Mouse (Mus musculus) CH12.LX (cell line): ENCODE results near the gene Wdr91. TPM values are rescaled to one million over a fixed set of nuclear protein-coding genes. Genes with fewer than 3 reads are reported as not detected.

Source experiments
- DNase-seq: peaks from one replicate; pipeline ENCODE4 v3.0.0-alpha.2; 2013; ENCODE audit errors: extremely low read depth
- H3K27ac ChIP-seq: 2 replicates; pipeline ENCODE4 v1.5.1; 2012; ENCODE audit warnings: low read depth, mild to moderate bottlenecking, control low read depth, moderate library complexity; ENCODE audit not compliant: insufficient read depth
- H3K27me3 ChIP-seq: replicated peaks from 2 replicates; pipeline ENCODE3; 2012; ENCODE audit warnings: inconsistent platforms
- H3K36me3 ChIP-seq, 2 experiments: replicated peaks in 1 of 2; 2 replicates each; pipeline versions ENCODE3 to v1.6.1; 2012; ENCODE audit warnings: inconsistent platforms in 1 of 2, low read length in 1 of 2, mild to moderate bottlenecking in 1 of 2, mixed read lengths in 1 of 2, moderate library complexity in 1 of 2; ENCODE audit not compliant: control insufficient read depth in 1 of 2, insufficient read depth in 1 of 2
- H3K4me1 ChIP-seq, 2 experiments: 2 replicates each; pipeline ENCODE4 v1.6.1; 2012; ENCODE audit warnings: inconsistent platforms in 1 of 2, moderate library complexity in 1 of 2; ENCODE audit not compliant: insufficient read depth in 2 of 2, control insufficient read depth in 1 of 2
- H3K4me2 ChIP-seq: 2 replicates; pipeline ENCODE4 v1.6.1; 2012; ENCODE audit warnings: low read depth, mild to moderate bottlenecking, control low read depth; ENCODE audit not compliant: poor library complexity, insufficient read depth, severe bottlenecking
- H3K4me3 ChIP-seq, 3 experiments: fragments of 150-350 bp in 1 of 3; sonication (generic) in 1 of 3; replicated peaks in 1 of 3; 2 replicates each; pipeline versions ENCODE3 to v1.5.1; 2011 to 2012; ENCODE audit warnings: low read depth in 2 of 3, low read length in 2 of 3, mild to moderate bottlenecking in 2 of 3, moderate library complexity in 2 of 3, control low read depth in 1 of 3, improper control_type of control experiment in 1 of 3, inconsistent platforms in 1 of 3, mixed read lengths in 1 of 3; ENCODE audit not compliant: poor library complexity in 1 of 3
- H3K79me2 ChIP-seq: replicated peaks from 2 replicates; pipeline ENCODE4 v1.6.1; 2012; ENCODE audit warnings: mild to moderate bottlenecking, moderate library complexity; ENCODE audit not compliant: control insufficient read depth, poor library complexity, insufficient read depth, severe bottlenecking; ENCODE audit errors: extremely low read depth
- H3K9ac ChIP-seq: 2 replicates; pipeline ENCODE4 v1.6.1; 2012; ENCODE audit warnings: low read depth, mild to moderate bottlenecking, control low read depth, moderate library complexity; ENCODE audit not compliant: insufficient read depth
- H3K9me3 ChIP-seq: replicated peaks from 2 replicates; pipeline ENCODE3; 2012; ENCODE audit warnings: low read length, inconsistent platforms, mixed read lengths
- CTCF ChIP-seq, 2 experiments: IDR thresholded peaks in 1 of 2; conservative IDR thresholded peaks in 1 of 2; 2 replicates each; pipeline ENCODE4 v1.5.1; 2011 to 2012; ENCODE audit warnings: low read depth in 2 of 2, low read length in 2 of 2, improper control_type of control experiment in 1 of 2, inconsistent platforms in 1 of 2, mild to moderate bottlenecking in 1 of 2, moderate library complexity in 1 of 2
- ETS1 ChIP-seq: conservative IDR thresholded peaks from 2 replicates; pipeline ENCODE4 v1.6.1; 2012; ENCODE audit warnings: low read depth, mild to moderate bottlenecking, inconsistent platforms, low read length, improper control_type of control experiment, moderate library complexity
- JUN ChIP-seq: IDR thresholded peaks from 2 replicates; pipeline ENCODE4 v1.6.1; 2011; ENCODE audit warnings: low read depth, mild to moderate bottlenecking, low read length, improper control_type of control experiment, moderate library complexity; ENCODE audit not compliant: insufficient read depth
- KAT2A ChIP-seq: IDR thresholded peaks from 2 replicates; pipeline ENCODE4 v1.6.1; 2012; ENCODE audit warnings: low read length, improper control_type of control experiment, inconsistent platforms; ENCODE audit not compliant: insufficient replicate concordance
- MAFK ChIP-seq: IDR thresholded peaks from 2 replicates; pipeline ENCODE4 v1.6.1; 2011; ENCODE audit warnings: low read length, improper control_type of control experiment; ENCODE audit not compliant: insufficient replicate concordance
- MAX ChIP-seq: IDR thresholded peaks from 2 replicates; pipeline ENCODE4 v1.6.1; 2011; ENCODE audit warnings: low read length, improper control_type of control experiment
- MXI1 ChIP-seq: IDR thresholded peaks from 2 replicates; pipeline ENCODE4 v1.6.1; 2011; ENCODE audit warnings: mild to moderate bottlenecking, low read depth, low read length, improper control_type of control experiment
- NRF1 ChIP-seq: IDR thresholded peaks from 2 replicates; pipeline ENCODE4 v1.6.1; 2014; ENCODE audit warnings: low read depth, mild to moderate bottlenecking, inconsistent platforms, low read length, improper control_type of control experiment, moderate library complexity
- RAD21 ChIP-seq: IDR thresholded peaks from 2 replicates; pipeline ENCODE4 v1.6.1; 2011; ENCODE audit warnings: low read depth, mild to moderate bottlenecking, low read length, improper control_type of control experiment, moderate library complexity
- SIN3A ChIP-seq: IDR thresholded peaks from 2 replicates; pipeline ENCODE4 v1.6.1; 2012; ENCODE audit warnings: low read length, improper control_type of control experiment, inconsistent platforms
- ZKSCAN1 ChIP-seq: IDR thresholded peaks from 2 replicates; pipeline ENCODE4 v1.6.1; 2012; ENCODE audit warnings: low read depth, inconsistent platforms, low read length, improper control_type of control experiment, borderline replicate concordance
- ZNF384 ChIP-seq: IDR thresholded peaks from 2 replicates; pipeline ENCODE4 v1.6.1; 2012; ENCODE audit warnings: low read depth, low read length, improper control_type of control experiment, inconsistent platforms
- dilution Hi-C: fragments of 300-500 bp; cut with MboI; formaldehyde crosslinking; loops from 2 replicates; pipeline ENCODE4 v1.14.3; 2020; ENCODE audit warnings: low sequenced_read_pairs; ENCODE audit not compliant: extremely low pct_unique_long_range_greater_than_20kb, extremely low pct_ligation_motif_present
- in situ Hi-C: fragments of 300-500 bp; cut with MboI; formaldehyde crosslinking; loops from 3 replicates; pipeline ENCODE4 v1.14.3; 2019; ENCODE audit warnings: low sequenced_read_pairs, low pct_ligation_motif_present, low pct_unique_long_range_greater_than_20kb, mixed read lengths
- polyA plus RNA-seq: library from polyadenylated mRNA; unstranded; fragments of >175 nt; gene quantifications from 2 replicates; pipeline ENCODE4 v1.2.1, GENCODE M21; 2012; ENCODE audit warnings: low read depth; ENCODE audit not compliant: insufficient read length
- total RNA-seq, 2 experiments: library from RNA; depleted of rRNA; stranded (reverse); fragments of 300-350 nt in 1 of 2; fragments of >200 nt in 1 of 2; gene quantifications; 2 replicates each; pipeline ENCODE4 v1.2.3; 2012 to 2014

The Wdr91 gene
- total and polyA plus RNA-seq, 3 experiments = 10.6 to 26.5 (median 19.2) TPM

DNA sequence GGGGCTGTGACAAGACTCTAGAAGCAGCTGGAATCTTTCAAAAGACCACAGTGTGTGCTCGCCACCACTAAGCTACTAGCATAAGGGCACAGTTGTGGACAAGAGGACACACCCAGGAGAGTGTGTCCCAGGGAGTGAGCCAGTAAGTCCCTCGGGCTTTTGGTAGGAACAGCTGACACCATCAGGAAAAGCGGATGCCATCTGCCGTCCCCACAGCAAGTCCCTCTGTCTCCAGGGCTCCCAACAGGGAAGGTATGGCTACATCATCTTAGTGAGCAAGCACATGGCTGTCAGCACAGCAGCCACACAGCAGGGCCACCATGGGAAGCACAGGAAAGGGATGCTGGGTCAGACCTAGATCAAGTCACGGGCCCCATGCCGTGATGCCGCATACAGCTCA, 15.1 kb downstream of the Wdr91 start:
- TF ChIP-seq MXI1 (no peak), RAD21 (no peak), ETS1 (no peak), MAFK (no peak), MAX (no peak)
- TF ChIP-seq, all 38 proteins: peak for 0
- H3K79me2 ChIP-seq = no peaks in the 10 kb centered on the region
- in situ Hi-C loops = no loop called here
- no peaks in the 10 kb centered on the region for H3K9me3 ChIP-seq
- no peak overlapping the region for H3K27ac ChIP-seq
- H3K36me3 ChIP-seq = peaks cover 63 to 95% of the 10 kb centered on the region in 2 experiments
- H3K4me3 ChIP-seq = no peak overlapping the region
- H3K4me1 ChIP-seq = peaks cover 0 to 4% of the 10 kb centered on the region in 2 experiments; a peak in 1 of 4 replicates
- H3K9ac ChIP-seq = no peak overlapping the region
- no peak for DNase-seq
- no peaks in the 10 kb centered on the region for H3K27me3 ChIP-seq
- dilution Hi-C loops = no loop called here
- H3K4me2 ChIP-seq = no peak overlapping the region

GRCm38 (mm10) chr6:34889185-34889584, 21.5 kb downstream of the Wdr91 start:
- H3K4me3 ChIP-seq = no peak overlapping the region
- H3K27ac ChIP-seq = no peak overlapping the region
- H3K9ac ChIP-seq = no peak overlapping the region
- no peak overlapping the region for H3K4me2 ChIP-seq
- TF ChIP-seq SIN3A = no peak
- peaks cover 0 to 4% of the 10 kb centered on the region in 2 experiments; a peak in 1 of 4 replicates for H3K4me1 ChIP-seq
- in situ Hi-C loops = no loop called here
- H3K79me2 ChIP-seq = no peaks in the 10 kb centered on the region
- no peaks in the 10 kb centered on the region for H3K9me3 ChIP-seq
- peaks cover 75 to 93% of the 10 kb centered on the region in 2 experiments for H3K36me3 ChIP-seq
- no peak for DNase-seq
- no peaks in the 10 kb centered on the region for H3K27me3 ChIP-seq
- dilution Hi-C loops = no loop called here

DNA sequence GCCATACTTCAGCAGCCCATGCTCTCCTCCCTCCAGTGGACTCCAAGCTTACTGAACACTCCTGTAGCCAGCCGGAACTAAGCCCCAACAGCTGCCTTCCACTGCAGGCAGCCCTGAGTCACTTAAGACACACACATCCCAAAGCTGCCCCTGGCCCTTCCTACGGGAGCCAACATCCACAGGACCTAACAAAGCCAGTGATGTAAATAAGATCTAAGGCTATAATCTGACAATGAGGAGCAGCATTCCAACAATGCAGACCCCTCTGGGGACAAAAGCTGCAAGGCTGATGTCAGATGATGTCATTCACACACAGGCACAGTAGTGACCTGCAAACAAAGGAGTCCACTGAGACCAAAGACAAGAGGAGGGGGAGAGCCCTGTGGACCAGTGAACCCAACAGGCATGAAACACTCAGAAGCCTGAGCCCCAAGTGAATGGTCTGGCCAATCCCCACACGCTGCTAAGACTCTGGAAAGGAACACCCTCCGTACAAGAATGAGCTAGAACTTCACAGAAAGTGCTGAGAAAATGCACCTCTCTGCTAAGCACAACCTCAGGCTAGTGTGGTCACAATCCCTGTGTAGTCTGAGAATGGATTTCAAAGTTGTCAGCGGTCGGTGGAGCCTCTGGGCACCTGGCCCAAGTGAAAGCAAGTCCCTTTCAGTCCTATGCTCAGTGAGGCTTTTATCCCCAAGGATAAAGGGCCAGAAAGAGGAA, 23.4 kb downstream of the Wdr91 start:
- Histone ChIP-seq H3K36me3 (peaks cover 80 to 92% of the 10 kb centered on the region in 2 experiments), H3K9ac (no peak overlapping the region), H3K4me3 (no peak overlapping the region), H3K27me3 (no peaks in the 10 kb centered on the region), H3K4me1 (no peaks in the 10 kb centered on the region), H3K79me2 (no peaks in the 10 kb centered on the region), H3K27ac (no peak overlapping the region), H3K9me3 (no peaks in the 10 kb centered on the region), H3K4me2 (no peak overlapping the region)
- TF ChIP-seq ZNF384 = no peak
- TF ChIP-seq ZKSCAN1 = no peak
- no peak for TF ChIP-seq JUN
- TF ChIP-seq CTCF (conservative IDR thresholded peaks at IDR 0.05 in 1 of 2, IDR thresholded peaks at IDR 0.05 in 1 of 2; ENCODE audit: low read depth in 2 of 2, low read length in 2 of 2) = no peak
- no peak for TF ChIP-seq KAT2A
- no peak for TF ChIP-seq NRF1
- in situ Hi-C loops = no loop called here
- dilution Hi-C loops = no loop called here
- DNase-seq = no peak
